Mouse (Mus musculus) layer of hippocampus, postnatal 36 days (tissue): ENCODE results near the gene Ap2s1. TPM values are rescaled to one million over a fixed set of nuclear protein-coding genes. Genes with fewer than 3 reads are reported as not detected.
A peak's percentile ranks its signal among the peaks of the same experiment; 100 is the strongest.
"Not testable (repeated sequence)": the region's sequence is repeated elsewhere in the genome, so short reads cannot be mapped to it uniquely, and the experiment has no call there.

Experiments
- DNase-seq, 2 experiments: peaks; one replicate each; pipeline ENCODE4 v3.0.0; 2022
- total RNA-seq, 2 experiments: library from RNA; stranded (reverse); gene quantifications; 2 replicates each; pipeline ENCODE4 v1.2.3; 2021

The Ap2s1 gene
- total RNA-seq, result 100 to 1,000 TPM; 257 to 299 TPM

- peak; percentile 97 for DNase-seq
Observed at GRCm38 (mm10) chr7:16738073-16738696, at the start of gene Ap2s1. Gene Ap2s1 (plus strand): TSS chr7:16738410.

- no peak for DNase-seq
Observed at GRCm38 (mm10) chr7:16689196-16689595, 49.0 kb upstream of the Ap2s1 start.

GRCm38 (mm10) chr7:16695025-16695424 lies 43.2 kb upstream of the Ap2s1 start:
- peak; percentile 14 to 23 for DNase-seq

DNA sequence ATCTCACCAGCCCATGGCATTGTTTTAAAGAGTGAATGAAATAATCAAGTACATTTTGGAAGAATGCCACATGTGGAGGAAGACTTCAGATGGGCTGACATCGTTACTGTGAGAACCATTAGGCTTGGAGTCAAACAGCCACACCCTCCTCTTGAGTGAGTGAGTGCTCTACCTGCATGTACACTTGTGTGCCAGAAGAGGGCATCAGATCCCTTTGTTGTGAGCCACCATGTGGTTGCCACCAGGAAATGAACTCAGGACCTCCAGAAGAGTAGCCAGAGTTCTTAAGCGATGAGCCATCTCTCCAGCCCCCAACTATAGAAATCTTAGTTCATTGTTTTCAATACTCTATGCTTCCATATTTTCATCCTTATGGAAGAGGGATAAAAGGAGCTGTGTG lies 39.2 kb upstream of the Ap2s1 start:
- DNase-seq, result no peak

DNA sequence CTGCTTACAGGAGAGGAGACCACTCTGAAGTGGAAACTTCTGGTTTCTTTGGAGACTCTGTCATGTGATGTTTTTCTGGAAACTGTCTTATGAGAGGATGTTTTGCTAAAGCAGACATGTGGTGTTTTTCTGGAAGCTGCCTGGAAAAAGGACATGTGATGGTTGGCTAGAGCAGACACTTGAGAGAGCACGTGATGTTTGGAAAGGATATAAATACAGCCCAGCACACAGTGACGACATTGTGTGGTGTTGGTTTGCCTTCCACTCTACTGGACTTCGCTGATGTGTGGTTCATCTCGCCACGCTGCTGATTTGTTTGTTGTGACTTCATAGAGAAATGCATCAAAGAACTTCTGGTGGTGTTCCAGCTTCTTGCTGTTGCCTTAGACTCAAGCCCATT lies 37.6 kb upstream of the Ap2s1 start:
- DNase-seq, result no peak

DNA sequence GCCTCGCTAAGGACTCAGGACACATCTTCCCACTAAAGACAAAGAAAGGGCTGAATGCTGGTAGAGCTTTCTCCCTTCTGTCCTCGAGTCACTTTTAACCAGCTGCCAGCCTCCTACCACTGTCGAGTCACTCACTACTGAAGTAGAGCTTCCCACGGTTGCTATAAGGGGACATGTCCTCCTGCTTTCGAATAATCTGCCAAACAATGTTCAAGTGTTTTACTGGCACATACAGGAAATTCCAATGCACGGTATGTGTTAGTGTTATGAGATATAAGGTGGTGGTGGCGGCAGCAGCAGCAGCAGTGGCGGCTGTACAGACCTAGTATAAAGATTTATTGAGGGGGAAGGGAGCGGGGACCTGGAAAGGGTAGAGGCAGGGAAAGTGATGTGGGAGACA lies 31.8 kb upstream of the Ap2s1 start:
- peak in 1 of 2 experiments; percentile 9 for DNase-seq

GRCm38 (mm10) chr7:16708244-16708643 lies 30.0 kb upstream of the Ap2s1 start:
- no peak for DNase-seq

- DNase-seq, result no peak
Observed at GRCm38 (mm10) chr7:16710604-16711003, 27.6 kb upstream of the Ap2s1 start.

DNA sequence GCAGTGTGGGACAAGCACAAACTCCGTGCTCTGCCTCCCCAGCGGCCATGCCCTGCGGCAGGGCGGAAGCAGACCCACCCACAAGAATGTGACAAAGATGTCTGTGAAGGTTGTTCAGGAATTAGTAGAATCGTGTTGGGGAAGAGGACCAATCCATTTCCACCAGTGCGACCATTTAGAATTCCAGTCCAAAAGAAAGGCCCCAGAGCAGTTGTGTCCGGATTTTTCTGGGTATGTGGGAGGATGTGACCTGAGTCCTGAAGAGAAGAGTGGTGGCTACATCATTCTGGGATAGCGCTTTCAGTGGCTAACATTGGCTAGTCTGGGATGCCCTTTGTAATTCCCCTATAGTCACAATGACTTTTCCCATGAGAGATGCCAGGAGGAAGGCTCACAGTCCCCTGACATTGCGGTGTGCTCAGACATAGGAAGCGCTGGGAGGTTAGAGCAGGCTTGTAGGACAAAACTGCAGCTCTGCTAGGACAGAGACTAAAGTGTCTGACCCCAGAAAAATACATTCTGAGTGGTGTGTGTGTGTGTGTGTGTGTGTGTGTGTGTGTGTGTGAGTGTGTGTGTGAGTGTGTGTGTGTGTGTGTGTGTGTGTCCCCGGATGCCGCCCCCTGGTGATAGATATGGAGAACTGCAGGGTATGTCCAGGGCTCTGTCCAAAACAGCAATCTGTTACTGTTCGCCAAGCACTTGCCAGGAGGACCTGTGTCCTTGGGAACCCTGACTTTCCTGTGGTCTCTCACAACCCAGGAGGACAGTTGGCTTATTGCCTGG lies 25.4 kb upstream of the Ap2s1 start:
- DNase-seq, result no peak

GRCm38 (mm10) chr7:16716456-16717152 lies 21.6 kb upstream of the Ap2s1 start:
- DNase-seq, result not testable (repeated sequence)

- DNase-seq, result no peak
Observed at GRCm38 (mm10) chr7:16721629-16722028, 16.6 kb upstream of the Ap2s1 start, which contains the start of gene Ceacam9. Gene Ceacam9 (plus strand): TSS chr7:16721929.

- DNase-seq, result not testable (repeated sequence)
Observed at GRCm38 (mm10) chr7:16722490-16722889, 15.7 kb upstream of the Ap2s1 start.

GRCm38 (mm10) chr7:16728596-16729348 lies 9.4 kb upstream of the Ap2s1 start:
- peak; percentile 49 to 62 for DNase-seq

- not testable (repeated sequence) for DNase-seq
Observed at GRCm38 (mm10) chr7:16729563-16729962, 8.6 kb upstream of the Ap2s1 start.

DNA sequence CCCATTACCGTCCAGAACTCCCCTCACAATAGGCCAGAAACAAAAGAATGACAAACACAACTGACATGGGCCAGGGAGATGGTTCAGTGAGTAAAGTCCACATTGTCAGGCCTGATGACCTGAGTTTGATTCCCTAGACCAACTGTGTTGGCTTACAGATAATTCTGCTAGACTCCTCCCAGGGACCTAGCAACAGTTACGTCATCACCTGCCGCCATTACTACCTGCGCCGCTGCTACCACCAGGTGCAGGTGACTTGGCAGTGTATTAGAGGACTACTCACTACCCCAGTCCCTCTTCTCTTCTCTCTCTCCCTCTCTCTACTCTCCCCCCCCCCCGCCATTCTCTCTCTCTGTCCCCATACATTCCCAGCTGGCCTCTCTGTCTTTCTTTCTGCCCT lies 7.4 kb upstream of the Ap2s1 start:
- no peak for DNase-seq

DNA sequence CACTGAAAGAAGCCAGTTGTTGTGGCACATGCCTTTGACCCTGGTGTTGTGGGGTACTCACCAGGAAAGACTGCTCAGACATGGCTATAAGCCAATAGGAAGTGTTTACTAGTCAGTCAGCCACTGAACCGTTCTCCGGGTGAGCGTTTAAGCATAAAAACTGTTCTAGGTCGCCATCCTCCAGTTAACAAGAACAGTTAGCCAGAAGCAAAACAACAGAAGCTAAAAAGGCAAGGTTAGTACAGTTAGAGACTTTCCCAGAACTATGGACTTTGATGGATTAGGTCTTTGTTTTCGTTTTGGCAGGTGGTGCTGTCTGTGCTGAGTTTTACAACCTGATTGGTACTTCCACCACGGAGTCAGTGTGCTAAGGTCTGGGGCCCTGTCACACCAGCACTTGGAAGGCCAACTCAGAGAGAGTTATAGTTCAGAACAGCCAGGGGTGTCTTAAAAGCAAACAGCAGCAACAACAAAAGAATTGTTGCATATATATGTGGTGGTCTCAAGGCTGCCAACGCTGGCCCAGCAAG lies 6.3 kb upstream of the Ap2s1 start:
- no peak for DNase-seq

DNA sequence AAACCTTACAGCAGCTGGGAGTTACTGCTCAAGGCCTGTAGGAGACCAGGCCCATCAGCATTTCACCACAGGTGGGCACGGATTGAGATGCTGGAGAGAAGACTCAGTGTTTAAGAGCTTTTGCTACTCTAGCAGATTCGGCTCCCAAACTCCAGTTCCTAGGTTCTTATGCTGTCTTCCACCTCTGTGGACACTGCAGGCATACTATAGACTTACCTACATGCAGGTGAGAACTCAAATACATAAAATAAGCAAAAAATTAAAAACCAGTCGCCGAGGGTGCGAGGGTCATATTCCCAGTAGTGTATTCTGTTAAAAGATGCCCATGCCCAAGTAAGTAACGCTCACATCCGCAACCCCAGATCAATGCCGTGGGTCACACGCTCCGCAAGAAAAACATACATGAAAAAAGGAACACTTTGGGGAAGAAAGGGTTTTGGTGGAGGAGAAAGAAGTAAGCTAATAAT lies 571 bp upstream of the Ap2s1 start:
- DNase-seq, result no peak

DNA sequence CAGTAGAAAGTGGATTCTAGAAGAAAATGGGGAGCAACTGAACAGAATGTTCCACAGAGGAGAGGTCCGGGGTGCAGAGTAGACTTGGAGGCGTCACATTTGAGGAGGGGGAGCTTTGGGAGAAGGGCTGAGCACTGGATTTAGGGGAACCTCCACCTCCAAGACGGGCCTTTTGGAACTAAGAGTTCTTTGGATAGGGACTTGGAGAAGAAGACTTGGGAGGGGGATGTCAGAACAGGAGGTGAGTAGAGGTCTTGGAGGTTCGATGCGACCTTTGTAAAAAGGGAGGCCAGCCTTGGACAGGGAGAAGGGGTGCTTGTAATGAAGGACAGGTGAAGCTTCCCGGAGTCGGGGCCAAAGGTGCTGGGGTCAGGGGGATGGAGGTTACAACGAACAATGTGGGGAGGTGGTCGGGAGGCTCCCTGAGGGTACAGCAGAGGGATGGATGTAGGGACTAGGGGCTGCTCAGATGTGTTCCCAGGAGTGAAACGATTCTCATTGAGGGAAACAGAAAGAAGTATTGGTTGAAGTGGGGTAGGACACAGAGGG lies 920 bp downstream of the Ap2s1 start:
- no peak for DNase-seq

- DNase-seq, result no peak
Observed at GRCm38 (mm10) chr7:16745373-16745772, 7.2 kb downstream of the Ap2s1 start.

- DNase-seq, result no peak
Observed at GRCm38 (mm10) chr7:16746093-16746492, 7.9 kb downstream of the Ap2s1 start.

DNA sequence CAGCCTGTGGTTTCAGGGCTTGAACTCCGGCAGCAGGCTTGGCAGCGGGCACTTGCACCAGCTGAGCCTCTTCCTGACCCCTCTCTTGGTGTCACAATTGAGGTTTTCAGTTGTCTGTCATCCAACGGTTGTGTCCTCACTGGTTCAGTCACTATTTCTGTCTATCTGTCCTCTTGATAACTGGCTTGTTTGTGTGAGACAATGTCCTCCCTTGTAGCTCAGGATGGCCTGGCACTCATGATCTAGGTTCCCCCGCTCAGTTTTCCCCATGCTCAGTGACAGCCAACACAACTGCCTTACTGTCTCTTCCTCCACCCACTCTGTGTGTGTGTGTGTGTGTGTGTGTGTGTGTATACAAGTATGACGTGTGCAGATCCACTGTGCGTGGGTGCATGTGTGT lies 9.4 kb downstream of the Ap2s1 start:
- no peak for DNase-seq

GRCm38 (mm10) chr7:16752016-16752415 lies 13.8 kb downstream of the Ap2s1 start:
- DNase-seq, result no peak
